Comparison of ENCODE assay signal across 11 mouse cellular contexts in genomic region chr4:73111311-73111710, GRCm38 (mm10).
A peak's percentile ranks its signal among the peaks of the same experiment; 100 is the strongest.
DNase-seq lines count a peak whose midpoint lies in the region; ATAC-seq and TF ChIP-seq lines count a peak whose summit lies in the region.
"Had no signal": no experiment of that assay in that cellular context is flagged by ENCODE, and none has a peak within 500 bp of the region (broad histone marks: within the 10 kb centered on the region; RNA-seq: fewer than 3 reads in every experiment).

No protein-coding gene starts in this region.

- peak; percentile 16 for DNase-seq in liver, postnatal 0 days
- peak; percentile 47 for DNase-seq in embryonic facial prominence, embryonic 14.5 days (ENCODE audit: low spot score)
- peak; percentile 19 for DNase-seq in mesoderm, embryonic 11.5 days (ENCODE audit: low read depth, low spot score)
- no peak for DNase-seq in testis, postnatal 10 days (ENCODE audit: low spot score)
- DNase-seq: gastrocnemius, postnatal 10 days had no signal

- H3K9me3 ChIP-seq in forebrain, embryonic 13.5 days (replicated peaks) = no peaks in the 10 kb centered on the region
- no peaks in the 10 kb centered on the region for H3K9me3 ChIP-seq in forebrain, embryonic 16.5 days (ENCODE audit: control insufficient read depth, low read length)
- no peaks in the 10 kb centered on the region for H3K9me3 ChIP-seq in liver, postnatal 0 days (ENCODE audit: low read length)
- H3K9me3 ChIP-seq in liver, embryonic 12.5 days (replicated peaks) = no peaks in the 10 kb centered on the region
- no peaks in the 10 kb centered on the region for H3K9me3 ChIP-seq in embryonic facial prominence, embryonic 14.5 days (ENCODE audit: control insufficient read depth, low read length)

- WGBS in forebrain, embryonic 13.5 days = 66% methylated on average over 2 of the region's 2 CpGs
- WGBS in forebrain, embryonic 16.5 days = 62% methylated on average over 2 of the region's 2 CpGs
- WGBS in liver, postnatal 0 days (ENCODE audit: insufficient replicate concordance) = 49% methylated on average over 2 of the region's 2 CpGs
- 57% methylated on average over 2 of the region's 2 CpGs for WGBS in liver, embryonic 12.5 days (ENCODE audit: insufficient replicate concordance)
- WGBS in embryonic facial prominence, embryonic 14.5 days = 58% methylated on average over 2 of the region's 2 CpGs

- no peak overlapping the region for H3K4me3 ChIP-seq in forebrain, embryonic 13.5 days
- no peak overlapping the region for H3K4me3 ChIP-seq in forebrain, embryonic 16.5 days (replicated peaks; ENCODE audit: low read length)
- no peak overlapping the region for H3K4me3 ChIP-seq in liver, postnatal 0 days (ENCODE audit: low read depth, low read length)
- H3K4me3 ChIP-seq in liver, embryonic 12.5 days = no peak overlapping the region
- no peak overlapping the region for H3K4me3 ChIP-seq in embryonic facial prominence, embryonic 14.5 days (ENCODE audit: low read depth, low read length)
- H3K4me3 ChIP-seq: megakaryocyte, embryonic 14.5 days had no signal

- no peaks in the 10 kb centered on the region for H3K27me3 ChIP-seq in forebrain, embryonic 13.5 days
- no peaks in the 10 kb centered on the region for H3K27me3 ChIP-seq in forebrain, embryonic 16.5 days (replicated peaks; ENCODE audit: control insufficient read depth, insufficient read depth, low read length)
- H3K27me3 ChIP-seq in liver, postnatal 0 days (ENCODE audit: insufficient read depth, low read length) = no peaks in the 10 kb centered on the region
- no peaks in the 10 kb centered on the region for H3K27me3 ChIP-seq in liver, embryonic 12.5 days (replicated peaks)
- no peaks in the 10 kb centered on the region for H3K27me3 ChIP-seq in embryonic facial prominence, embryonic 14.5 days (replicated peaks; ENCODE audit: control insufficient read depth, insufficient read depth, low read length)
- H3K27me3 ChIP-seq: CH12.LX; megakaryocyte, embryonic 14.5 days had no signal

- H3K36me3 ChIP-seq in forebrain, embryonic 13.5 days (ENCODE audit: poor library complexity, severe bottlenecking) = no peaks in the 10 kb centered on the region
- H3K36me3 ChIP-seq in forebrain, embryonic 16.5 days (ENCODE audit: control insufficient read depth, insufficient read depth) = no peaks in the 10 kb centered on the region
- no peaks in the 10 kb centered on the region for H3K36me3 ChIP-seq in liver, postnatal 0 days (replicated peaks; ENCODE audit: insufficient read depth, low read length)
- H3K36me3 ChIP-seq in liver, embryonic 12.5 days = no peaks in the 10 kb centered on the region
- no peaks in the 10 kb centered on the region for H3K36me3 ChIP-seq in embryonic facial prominence, embryonic 14.5 days (ENCODE audit: control insufficient read depth, insufficient read depth, low read length)

- H3K9ac ChIP-seq in forebrain, embryonic 13.5 days = no peak overlapping the region
- no peak overlapping the region for H3K9ac ChIP-seq in forebrain, embryonic 16.5 days (replicated peaks; ENCODE audit: low read depth, low read length)
- no peak overlapping the region for H3K9ac ChIP-seq in liver, postnatal 0 days (replicated peaks)
- no peak overlapping the region for H3K9ac ChIP-seq in liver, embryonic 12.5 days
- no peak overlapping the region for H3K9ac ChIP-seq in embryonic facial prominence, embryonic 14.5 days (ENCODE audit: low read depth, low read length)

- no peaks in the 10 kb centered on the region for H3K4me1 ChIP-seq in forebrain, embryonic 13.5 days
- H3K4me1 ChIP-seq in forebrain, embryonic 16.5 days (replicated peaks; ENCODE audit: control insufficient read depth, insufficient read depth, low read length) = no peaks in the 10 kb centered on the region
- H3K4me1 ChIP-seq in liver, postnatal 0 days (ENCODE audit: insufficient read depth) = no peaks in the 10 kb centered on the region
- H3K4me1 ChIP-seq in liver, embryonic 12.5 days = no peaks in the 10 kb centered on the region
- H3K4me1 ChIP-seq in embryonic facial prominence, embryonic 14.5 days (ENCODE audit: control insufficient read depth, insufficient read depth, low read length) = no peaks in the 10 kb centered on the region
- H3K4me1 ChIP-seq: megakaryocyte, embryonic 14.5 days had no signal

- H3K27ac ChIP-seq in forebrain, embryonic 13.5 days = no peak overlapping the region
- no peak overlapping the region for H3K27ac ChIP-seq in forebrain, embryonic 16.5 days (ENCODE audit: low read length)
- no peak overlapping the region for H3K27ac ChIP-seq in liver, postnatal 0 days (ENCODE audit: low read depth)
- H3K27ac ChIP-seq in liver, embryonic 12.5 days = no peak overlapping the region
- H3K27ac ChIP-seq in embryonic facial prominence, embryonic 14.5 days (replicated peaks; ENCODE audit: low read depth, low read length) = no peak overlapping the region

- peak; percentile 66 for ATAC-seq in forebrain, embryonic 13.5 days
- ATAC-seq in forebrain, embryonic 16.5 days = no peak
- ATAC-seq in liver, postnatal 0 days = 0 out of 2 replicates have a peak, but pooled peaks have one; percentile 48
- no peak for ATAC-seq in liver, embryonic 12.5 days
- ATAC-seq in embryonic facial prominence, embryonic 14.5 days (ENCODE audit: low read depth) = no peak
- ATAC-seq in megakaryocyte, adult 5-6 weeks (ENCODE audit: poor library complexity, severe bottlenecking) = no peak

- H3K4me2 ChIP-seq in forebrain, embryonic 13.5 days = no peak overlapping the region
- H3K4me2 ChIP-seq in forebrain, embryonic 16.5 days (ENCODE audit: low read length) = no peak overlapping the region
- no peak overlapping the region for H3K4me2 ChIP-seq in liver, postnatal 0 days (ENCODE audit: low read depth, low read length)
- H3K4me2 ChIP-seq in liver, embryonic 12.5 days = no peak overlapping the region
- no peak overlapping the region for H3K4me2 ChIP-seq in embryonic facial prominence, embryonic 14.5 days (ENCODE audit: low read depth, low read length)

- no peak for TF ChIP-seq EP300 in liver, postnatal 0 days (IDR thresholded peaks at IDR 0.05; ENCODE audit: low read depth)

- peak; percentile 69 for TF ChIP-seq CTCF in liver, postnatal 0 days (IDR thresholded peaks at IDR 0.05; ENCODE audit: low read depth)

Comparison
In these comparisons a context has a peak if more than half of its experiments do, and no peak if none do; other contexts are left out.
1. ATAC-seq: peak in forebrain, embryonic 13.5 days (single experiment) and liver, postnatal 0 days (single experiment); none in forebrain, embryonic 16.5 days (single experiment), liver, embryonic 12.5 days (single experiment), embryonic facial prominence, embryonic 14.5 days (single experiment) and megakaryocyte, adult 5-6 weeks (single experiment).